Mouse (Mus musculus): Measurements from ENCODE around the gene 4930453N24Rik.

4930453N24Rik gene

DNA sequence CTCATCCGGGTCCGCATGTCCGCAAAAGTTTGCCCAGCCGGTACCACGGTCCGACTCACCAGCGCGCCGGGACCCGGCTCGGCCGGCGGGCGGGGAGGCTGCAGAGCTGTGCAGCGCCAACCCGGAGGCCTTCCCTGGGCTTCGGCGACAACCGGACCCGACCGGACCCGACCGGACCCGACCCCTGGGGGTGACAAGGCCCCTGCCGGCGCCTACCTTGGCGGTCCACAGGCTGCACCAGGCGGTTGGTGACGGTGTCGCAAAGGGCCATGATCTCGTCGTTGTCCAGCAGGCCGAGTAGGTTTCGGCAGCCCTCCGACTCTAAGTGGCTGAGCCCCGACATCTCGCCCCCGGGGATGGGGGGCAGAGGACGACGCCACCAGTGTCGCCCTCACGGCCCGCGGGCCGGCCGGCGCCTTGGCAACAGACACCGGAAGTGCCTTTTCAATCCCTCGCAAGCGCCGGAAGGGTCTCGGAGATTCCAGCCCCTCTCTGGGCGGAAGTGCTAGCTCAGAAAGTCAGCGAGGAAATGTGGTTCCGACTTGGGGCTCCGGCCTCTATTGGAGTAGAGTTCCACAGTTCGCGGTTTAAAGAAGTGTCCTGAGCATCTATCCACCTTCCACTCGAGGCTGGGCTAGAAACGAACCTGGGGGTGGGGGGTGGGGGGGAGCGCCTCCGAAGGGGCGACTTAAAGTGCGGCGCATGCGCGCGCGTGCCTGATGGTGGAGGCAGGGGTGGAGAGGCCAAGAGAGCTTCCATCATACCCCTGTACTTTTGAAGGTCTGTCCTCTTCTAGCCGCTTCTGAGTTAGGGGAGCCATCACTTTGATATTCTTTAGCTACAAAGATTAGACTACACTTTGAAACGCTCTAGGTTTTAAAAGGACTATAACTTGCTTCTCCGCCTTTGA, at the start of gene 4930453N24Rik:
TSS of gene 4930453N24Rik (minus strand) at position 641 of the 910 bp plus-strand sequence.
- peak; percentile 69 to 86 for DNase-seq (ENCODE audit: low spot score in 2 of 2)

DNA sequence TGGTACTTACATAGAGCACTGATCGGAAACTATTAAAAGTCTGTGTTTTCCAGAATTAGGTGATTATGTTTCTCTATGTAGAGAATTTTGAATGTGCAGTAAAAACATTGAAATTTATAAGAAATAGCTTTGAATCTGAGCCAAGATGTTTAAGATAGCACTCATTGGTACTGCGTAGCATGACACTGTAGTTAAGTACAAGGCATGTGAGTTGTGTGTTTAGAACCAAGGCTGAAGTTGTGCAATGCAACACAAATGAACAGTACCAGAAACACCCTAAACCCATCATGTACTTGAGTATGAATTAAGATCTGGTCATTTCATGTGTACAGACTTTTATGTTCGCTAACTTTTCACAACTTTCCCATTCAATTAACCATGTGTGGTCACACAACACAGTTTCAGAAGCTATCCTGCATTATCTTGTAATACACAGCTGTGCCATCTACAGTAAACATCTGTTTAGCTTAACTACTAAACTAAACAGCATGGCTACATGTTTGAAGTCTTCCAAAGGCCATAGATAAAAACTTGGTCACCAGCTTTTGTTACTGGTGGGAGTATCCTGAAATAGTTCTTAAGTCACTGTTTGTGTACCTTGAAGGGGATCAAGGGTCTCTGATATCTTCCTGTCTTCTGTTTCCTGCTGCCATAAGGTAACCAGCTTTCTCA, 46.3 kb upstream of the 4930453N24Rik start:
- DNase-seq (ENCODE audit: low spot score in 2 of 2), result no peak

GRCm38 (mm10) chr16:64803041-64803440, 32.1 kb upstream of the 4930453N24Rik start:
- no peak for DNase-seq (ENCODE audit: low spot score in 2 of 2)

GRCm38 (mm10) chr16:64801638-64802037, 30.7 kb upstream of the 4930453N24Rik start:
- DNase-seq (ENCODE audit: low spot score in 2 of 2), result no peak

GRCm38 (mm10) chr16:64800393-64800792, 29.4 kb upstream of the 4930453N24Rik start:
- no peak for DNase-seq (ENCODE audit: low spot score in 2 of 2)

DNA sequence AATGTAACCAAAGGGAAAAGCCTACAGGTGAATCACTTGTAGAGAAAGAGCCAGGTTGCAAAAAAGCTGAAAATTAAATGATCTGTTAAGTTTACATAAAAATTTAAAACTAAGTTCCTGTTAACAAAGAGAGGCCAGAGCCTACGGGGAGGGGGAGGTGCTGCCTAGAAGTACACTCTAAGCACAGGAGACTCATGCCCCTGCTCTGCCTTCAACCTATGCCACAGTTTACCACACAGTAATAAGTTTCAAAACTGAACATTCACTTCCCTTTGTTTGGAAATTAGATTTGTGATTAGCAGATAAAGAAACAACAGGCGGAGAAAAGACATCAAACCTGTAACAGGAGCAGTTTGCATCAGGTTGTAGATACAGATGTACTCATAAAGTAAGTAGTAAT, 23.8 kb upstream of the 4930453N24Rik start:
- no peak for DNase-seq (ENCODE audit: low spot score in 2 of 2)

DNA sequence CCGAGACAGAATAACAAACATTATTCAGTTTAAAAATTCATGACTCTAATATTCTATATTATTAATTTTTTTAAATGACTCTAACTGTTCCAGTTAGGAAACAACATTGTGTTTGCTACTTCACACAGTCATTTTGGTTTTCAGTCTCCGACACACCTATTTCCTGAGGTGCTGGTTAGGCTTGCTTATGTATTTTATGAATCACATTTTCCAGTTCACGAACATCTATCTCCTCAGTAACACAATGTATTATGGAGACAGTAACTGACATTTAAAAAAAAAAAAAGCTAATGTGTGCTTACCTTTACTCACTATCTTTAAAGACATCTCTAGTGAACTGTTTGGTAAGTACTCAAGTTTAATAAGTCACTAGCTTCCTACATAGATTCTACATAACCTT, 18.7 kb upstream of the 4930453N24Rik start:
- DNase-seq (ENCODE audit: low spot score in 2 of 2), result no peak

GRCm38 (mm10) chr16:64775516-64775915, 4.6 kb upstream of the 4930453N24Rik start:
- no peak for DNase-seq (ENCODE audit: low spot score in 2 of 2)

- no peak for DNase-seq (ENCODE audit: low spot score in 2 of 2)
These were observed 464 bp upstream of the 4930453N24Rik start for GRCm38 (mm10) chr16:64771431-64771818.

- no peak for DNase-seq (ENCODE audit: low spot score in 2 of 2)
These were observed 4.2 kb downstream of the 4930453N24Rik start for GRCm38 (mm10) chr16:64766696-64767300.

- no peak for DNase-seq (ENCODE audit: low spot score in 2 of 2)
These were observed 11.7 kb downstream of the 4930453N24Rik start for GRCm38 (mm10) chr16:64759245-64759626.

DNA sequence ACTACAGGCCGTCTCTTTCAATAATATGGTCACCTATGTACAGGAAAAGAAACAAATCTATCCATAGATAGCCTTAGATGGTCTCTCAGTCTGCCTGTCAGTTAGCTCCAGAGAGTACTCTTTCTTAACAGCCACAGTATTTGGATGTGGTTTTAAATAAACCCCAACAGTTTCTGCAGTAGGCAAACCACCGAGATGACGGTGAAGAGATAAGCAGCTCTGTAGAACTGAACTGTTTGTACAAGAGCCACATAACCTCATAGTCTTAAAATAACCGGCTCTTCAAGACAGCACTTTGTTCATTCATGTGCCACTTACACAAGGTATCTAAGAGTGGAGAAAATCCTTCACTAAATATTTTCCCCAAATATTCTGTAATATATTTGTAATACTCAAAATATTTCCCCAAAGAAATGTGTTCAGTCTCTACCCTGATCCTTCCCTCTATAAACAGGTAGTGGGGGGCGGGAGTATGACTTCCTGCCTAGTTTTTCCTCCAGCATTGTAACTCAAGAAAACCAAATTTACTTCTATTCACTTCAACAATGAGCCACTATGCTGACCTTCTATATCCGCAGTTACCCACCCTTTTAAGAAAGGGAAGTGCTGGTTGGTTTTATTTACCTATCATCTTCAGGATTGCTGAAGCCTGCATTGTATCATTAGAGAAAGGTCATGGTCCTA, 12.3 kb downstream of the 4930453N24Rik start:
- no peak for DNase-seq (ENCODE audit: low spot score in 2 of 2)

DNA sequence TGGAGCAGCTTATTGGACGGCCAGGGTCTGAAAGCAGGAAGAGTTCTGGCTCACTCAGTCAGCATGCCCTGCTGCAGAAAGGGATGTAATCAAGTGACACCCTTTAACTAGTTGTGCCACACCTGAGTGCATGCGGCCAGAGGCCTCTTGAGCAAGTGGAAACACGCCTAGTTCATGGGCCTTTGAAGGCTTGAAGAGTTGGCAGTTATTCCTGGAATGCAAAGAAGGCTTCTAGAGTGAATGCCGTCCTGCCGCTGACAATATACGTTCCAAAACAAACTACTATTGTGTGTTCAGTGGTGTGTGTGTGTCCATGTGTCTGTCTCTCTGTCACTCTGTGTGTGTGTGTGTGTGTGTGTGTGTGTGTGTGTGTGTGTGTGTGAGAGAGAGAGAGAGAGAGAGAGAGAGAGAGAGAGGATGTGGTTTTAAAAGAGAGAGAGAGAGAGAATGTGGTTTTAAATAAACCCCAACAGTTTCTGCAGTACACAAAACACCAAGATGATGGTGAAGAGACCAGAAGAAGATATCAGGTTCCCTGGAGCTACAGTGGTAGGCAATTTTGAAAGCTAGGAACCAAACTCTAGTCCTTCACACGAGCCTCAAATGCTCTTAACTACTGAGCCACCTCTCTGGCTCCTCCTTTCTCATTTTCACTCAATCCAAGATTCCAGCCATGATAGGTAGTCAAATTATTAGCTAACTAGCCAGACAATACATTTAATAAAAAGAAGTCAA, 13.1 kb downstream of the 4930453N24Rik start:
- no peak for DNase-seq (ENCODE audit: low spot score in 2 of 2)

GRCm38 (mm10) chr16:64756321-64756720, 14.6 kb downstream of the 4930453N24Rik start:
- no peak for DNase-seq (ENCODE audit: low spot score in 2 of 2)

DNA sequence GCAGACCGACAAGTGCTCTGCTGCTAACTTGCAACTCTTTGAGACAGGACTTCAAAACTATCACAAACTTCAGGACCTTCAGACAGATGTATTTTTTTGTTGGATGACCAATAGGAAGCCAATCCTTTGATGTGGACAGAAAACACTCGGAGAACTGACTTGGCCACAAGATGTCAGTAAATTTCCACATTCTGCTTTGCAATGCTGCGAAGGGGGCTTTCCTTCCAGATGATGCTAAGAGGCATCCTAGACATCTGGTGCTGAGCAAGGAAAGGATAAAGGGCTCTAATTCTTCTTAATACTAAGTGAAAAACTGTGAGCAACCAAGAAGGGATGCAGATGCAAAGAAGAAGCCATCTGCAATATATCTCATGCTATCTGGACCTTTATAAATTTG, 16.2 kb downstream of the 4930453N24Rik start:
- no peak for DNase-seq (ENCODE audit: low spot score in 2 of 2)

GRCm38 (mm10) chr16:64753990-64754742, 16.8 kb downstream of the 4930453N24Rik start:
- no peak for DNase-seq (ENCODE audit: low spot score in 2 of 2)

DNA sequence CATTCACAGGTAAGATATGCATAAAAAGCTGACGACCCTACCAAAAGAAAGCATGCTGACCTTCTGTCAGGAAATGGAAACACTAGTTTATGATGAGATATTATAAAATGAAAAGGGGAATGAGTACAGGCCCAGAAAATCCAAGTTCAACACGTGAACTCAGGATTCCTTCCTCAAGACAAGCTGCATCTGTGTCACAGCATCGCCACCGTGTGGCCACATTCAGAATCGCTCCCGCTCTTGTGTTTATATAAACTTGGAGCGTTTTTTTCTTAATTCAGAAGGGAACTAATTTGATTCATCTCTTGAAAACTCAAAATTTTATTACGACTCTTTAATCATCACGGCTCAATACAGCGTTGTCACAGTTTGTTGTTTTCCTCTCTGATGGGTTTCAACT, 22.7 kb downstream of the 4930453N24Rik start:
- peak; percentile 21 to 74 for DNase-seq (ENCODE audit: low spot score in 2 of 2)

DNA sequence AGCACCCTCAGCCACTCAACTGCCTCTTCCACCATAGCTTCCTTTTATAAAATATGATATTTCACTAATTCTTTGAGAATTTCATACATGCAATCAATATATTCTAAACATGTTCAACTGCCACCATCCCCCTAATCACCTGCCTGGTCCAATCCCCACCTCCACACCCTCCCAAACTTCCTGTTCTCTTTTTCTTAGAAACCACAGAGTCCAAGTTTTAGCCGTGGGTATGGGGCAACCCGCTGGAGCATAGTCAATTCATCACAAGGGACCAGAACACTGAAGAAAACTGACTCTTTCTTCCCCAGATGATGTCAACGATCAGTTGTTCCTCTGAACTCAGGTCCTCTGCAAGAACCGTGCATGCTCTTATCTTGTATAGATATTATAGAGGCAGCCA, 25.9 kb downstream of the 4930453N24Rik start:
- no peak for DNase-seq (ENCODE audit: low spot score in 2 of 2)

DNA sequence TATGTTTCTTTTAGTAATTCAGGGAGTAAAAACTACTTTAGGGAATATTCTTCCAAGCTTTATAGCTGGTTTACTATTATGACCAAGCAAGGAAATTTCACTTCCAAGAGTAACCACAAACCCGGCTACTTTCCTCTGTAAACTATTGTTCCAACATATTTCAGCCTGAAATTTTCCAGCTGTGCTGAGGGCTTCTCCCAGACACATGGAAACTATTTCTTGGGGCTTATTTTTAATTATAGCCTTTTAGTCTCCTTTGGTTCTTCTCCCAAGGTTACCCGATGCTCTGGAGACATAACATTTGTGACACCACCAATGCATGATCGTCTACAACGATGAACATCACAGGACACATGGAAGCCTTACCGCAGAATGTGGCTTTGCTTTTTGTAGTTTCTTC, 33.7 kb downstream of the 4930453N24Rik start:
- no peak for DNase-seq (ENCODE audit: low spot score in 2 of 2)

GRCm38 (mm10) chr16:64723273-64724057, 47.5 kb downstream of the 4930453N24Rik start:
- no peak for DNase-seq (ENCODE audit: low spot score in 2 of 2)
